Mouse (Mus musculus) ES-Bruce4 (cell line): ENCODE results near the gene Spaca4. TPM values are rescaled to one million over a fixed set of nuclear protein-coding genes. Genes with fewer than 3 reads are reported as not detected.

Experiments
- H3K27ac ChIP-seq: 2 replicates; pipeline ENCODE4 v1.5.1; 2012; ENCODE audit warnings: low read length, inconsistent platforms; ENCODE audit not compliant: insufficient read depth
- H3K27me3 ChIP-seq: 2 replicates; pipeline ENCODE4 v1.6.1; 2012; ENCODE audit warnings: mild to moderate bottlenecking, low read length, inconsistent platforms; ENCODE audit not compliant: control insufficient read depth, poor library complexity, insufficient read depth, severe bottlenecking
- H3K36me3 ChIP-seq: 2 replicates; pipeline ENCODE4 v1.6.1; 2012; ENCODE audit warnings: inconsistent platforms, mild to moderate bottlenecking, low read length, moderate library complexity; ENCODE audit not compliant: control insufficient read depth, poor library complexity, insufficient read depth, severe bottlenecking
- H3K4me1 ChIP-seq: one replicate; pipeline ENCODE4 v1.8.1; 2011; ENCODE audit warnings: low read length; ENCODE audit not compliant: control insufficient read depth, insufficient read depth
- H3K4me3 ChIP-seq: 2 replicates; pipeline ENCODE4 v1.5.1; 2011; ENCODE audit warnings: low read depth, mild to moderate bottlenecking, low read length
- H3K9ac ChIP-seq: 2 replicates; pipeline ENCODE4 v1.6.1; 2012; ENCODE audit warnings: low read depth, mild to moderate bottlenecking, inconsistent platforms; ENCODE audit not compliant: poor library complexity, severe bottlenecking
- H3K9me3 ChIP-seq: replicated peaks from 2 replicates; pipeline ENCODE4 v1.6.1; 2012; ENCODE audit warnings: mild to moderate bottlenecking, low read length, inconsistent platforms; ENCODE audit not compliant: control insufficient read depth, poor library complexity, insufficient read depth, severe bottlenecking
- CTCF ChIP-seq: IDR thresholded peaks from one replicate; pipeline ENCODE4 v1.8.1; 2011; ENCODE audit warnings: low read depth, low read length
- EP300 ChIP-seq: IDR thresholded peaks from 2 replicates; pipeline ENCODE4 v1.6.1; 2011; ENCODE audit warnings: low read depth, low read length; ENCODE audit not compliant: insufficient read depth
- POLR2A ChIP-seq: IDR thresholded peaks from one replicate; pipeline ENCODE4 v1.8.1; 2011; ENCODE audit warnings: low read length; ENCODE audit not compliant: insufficient read depth
- polyA plus RNA-seq: library from polyadenylated mRNA; stranded (reverse); fragments of >200 nt; gene quantifications from 2 replicates; pipeline ENCODE4 v1.2.4, GENCODE M21; 2011; ENCODE audit warnings: low read depth; ENCODE audit not compliant: missing spikeins, insufficient read depth, insufficient read length

The Spaca4 gene
- polyA plus RNA-seq, 1 experiment, result not detected

GRCm38 (mm10) chr7:45705873-45706281 is 19.7 kb downstream of the Spaca4 start:
- Histone ChIP-seq H3K36me3 (no peaks in the 10 kb centered on the region), H3K4me3 (peak overlapping the region; percentile 89), H3K9me3 (no peaks in the 10 kb centered on the region), H3K4me1 (peaks cover 10% of the 10 kb centered on the region), H3K27ac (no peak overlapping the region), H3K9ac (peak overlapping the region; percentile 86), H3K27me3 (no peaks in the 10 kb centered on the region)
- TF ChIP-seq EP300 (peak; percentile 76), CTCF (no peak), POLR2A (no peak)

GRCm38 (mm10) chr7:45705443-45705864 is 20.2 kb downstream of the Spaca4 start:
- Histone ChIP-seq H3K4me3 (peak overlapping the region; percentile 66), H3K27ac (no peak overlapping the region), H3K27me3 (no peaks in the 10 kb centered on the region), H3K9ac (peak overlapping the region; percentile 34), H3K4me1 (peaks cover 10% of the 10 kb centered on the region), H3K36me3 (no peaks in the 10 kb centered on the region), H3K9me3 (no peaks in the 10 kb centered on the region)
- TF ChIP-seq EP300 (no peak), POLR2A (no peak), CTCF (no peak)

GRCm38 (mm10) chr7:45704730-45705442 is 20.7 kb downstream of the Spaca4 start, which contains the start of gene Dbp:
Gene Dbp, plus strand, starts transcription at chr7:45705088.
- H3K36me3 ChIP-seq, result no peaks in the 10 kb centered on the region
- peaks cover under 1% of the 10 kb centered on the region; the same call in 1 of the 2 replicates for H3K27me3 ChIP-seq
- no peak within 1 kb of the TSS for H3K27ac ChIP-seq
- peak within 1 kb of the TSS; percentile 66 for H3K4me3 ChIP-seq
- H3K4me1 ChIP-seq, result peaks cover 10% of the 10 kb centered on the region
- TF ChIP-seq POLR2A, result no peak
- no peak for TF ChIP-seq CTCF
- TF ChIP-seq EP300, result no peak
- H3K9ac ChIP-seq, result peak within 1 kb of the TSS; percentile 86
- H3K9me3 ChIP-seq, result no peaks in the 10 kb centered on the region

GRCm38 (mm10) chr7:45704046-45704559 is 21.5 kb downstream of the Spaca4 start:
- Histone ChIP-seq H3K36me3 (no peaks in the 10 kb centered on the region), H3K27me3 (peaks cover 3% of the 10 kb centered on the region; the same call in 1 of the 2 replicates), H3K27ac (no peak overlapping the region), H3K9ac (peak overlapping the region; percentile 32), H3K4me3 (peak overlapping the region; percentile 66), H3K4me1 (peaks cover 7% of the 10 kb centered on the region), H3K9me3 (no peaks in the 10 kb centered on the region)
- peak; percentile 32 for TF ChIP-seq POLR2A
- TF ChIP-seq EP300, result no peak

GRCm38 (mm10) chr7:45703521-45704033 is 22.0 kb downstream of the Spaca4 start:
- Histone ChIP-seq H3K4me1 (peaks cover 6% of the 10 kb centered on the region), H3K9ac (peak overlapping the region; percentile 32; the same call in 1 of the 2 replicates), H3K9me3 (no peaks in the 10 kb centered on the region), H3K36me3 (no peaks in the 10 kb centered on the region), H3K27me3 (peaks cover 3% of the 10 kb centered on the region; the same call in 1 of the 2 replicates), H3K4me3 (peak overlapping the region; percentile 28), H3K27ac (no peak overlapping the region)
- TF ChIP-seq EP300, result no peak
- no peak for TF ChIP-seq POLR2A
- TF ChIP-seq CTCF, result no peak

- H3K36me3 ChIP-seq, result no peaks in the 10 kb centered on the region
- H3K4me3 ChIP-seq, result no peak overlapping the region
- no peak overlapping the region for H3K9ac ChIP-seq
- H3K4me1 ChIP-seq, result peaks cover under 1% of the 10 kb centered on the region
- H3K27ac ChIP-seq, result no peak overlapping the region
- no peaks in the 10 kb centered on the region for H3K9me3 ChIP-seq
- H3K27me3 ChIP-seq, result peaks cover 3% of the 10 kb centered on the region; the same call in 1 of the 2 replicates
- no peak for TF ChIP-seq CTCF
- TF ChIP-seq POLR2A, result no peak
- no peak for TF ChIP-seq EP300
Observed at GRCm38 (mm10) chr7:45702809-45703520, 22.6 kb downstream of the Spaca4 start.
